Mouse (Mus musculus) layer of hippocampus, adult 18-20 months (tissue): Measurements from ENCODE around the gene Olfr382. TPM values are rescaled to one million over a fixed set of nuclear protein-coding genes. Genes with fewer than 3 reads are reported as not detected.
"Not testable (repeated sequence)": the region's sequence is repeated elsewhere in the genome, so short reads cannot be mapped to it uniquely, and the experiment has no call there.

Experiments
- DNase-seq, 2 experiments: peaks; one replicate each; pipeline ENCODE4 v3.0.0; 2022; ENCODE audit warnings: low spot score in 2 of 2
- long read RNA-seq: library from polyadenylated mRNA; stranded (forward); transcript quantifications from one replicate; pipeline ENCODE4 v2.0.0, GENCODE M21; 2021
- total RNA-seq, 2 experiments: library from RNA; stranded (reverse); gene quantifications; 2 replicates each; pipeline ENCODE4 v1.2.3; 2021

Gene Olfr382
- not detected for total RNA-seq
- long read RNA-seq: 0 reads

- DNase-seq: no peak
These were observed at the start of gene Olfr382 for GRCm38 (mm10) chr11:73517097-73517496. Gene Olfr382, minus strand, starts transcription at chr11:73517197.

- DNase-seq: not testable (repeated sequence)
These were observed 12.0 kb upstream of the Olfr382 start for GRCm38 (mm10) chr11:73528971-73529370.

- DNase-seq: no peak
These were observed 25.5 kb downstream of the Olfr382 start, which contains the start of gene Olfr381 for GRCm38 (mm10) chr11:73491503-73491902. Gene Olfr381, minus strand, starts transcription at chr11:73491603.

Other genes starting within 250 kb of the Olfr382 start
- gene Trpv3, start 249.8 kb downstream of the Olfr382 start, total RNA-seq: under 1 TPM; 0.41 to 0.45 TPM
- gene Aspa, start 187.6 kb downstream of the Olfr382 start, total RNA-seq: 10 to 100 TPM; 13.9 to 14.8 TPM
- not detected for gene Gm49340, start 187.5 kb downstream of the Olfr382 start, total RNA-seq
- not detected for gene Spata22, start 187.5 kb downstream of the Olfr382 start, total RNA-seq
- gene Olfr20, start 166.4 kb downstream of the Olfr382 start, total RNA-seq: not detected
- not detected for gene Olfr376, start 146.0 kb downstream of the Olfr382 start, total RNA-seq
- not detected for gene Olfr1, start 117.6 kb downstream of the Olfr382 start, total RNA-seq
- not detected for gene Olfr378, start 88.7 kb downstream of the Olfr382 start, total RNA-seq
- not detected for gene Olfr380, start 59.7 kb downstream of the Olfr382 start, total RNA-seq
- gene Olfr381, start 25.6 kb downstream of the Olfr382 start, total RNA-seq: not detected
- gene Olfr385, start 75.8 kb upstream of the Olfr382 start, total RNA-seq: not detected
- not detected for gene Olfr384, start 81.4 kb upstream of the Olfr382 start, total RNA-seq
- not detected for gene Zfp735, start 171.6 kb upstream of the Olfr382 start, total RNA-seq